Mouse (Mus musculus) ovary, postnatal 36 days (tissue): ENCODE data around the gene Psmd5.
"Not testable (repeated sequence)": the region's sequence is repeated elsewhere in the genome, so short reads cannot be mapped to it uniquely, and the experiment has no call there.

Source experiments
- DNase-seq: peaks from one replicate; pipeline ENCODE4 v3.0.0; 2022; ENCODE audit warnings: low spot score, mixed read lengths

The Psmd5 gene

GRCm38 (mm10) chr2:34896821-34897460, 22.2 kb upstream of the Psmd5 start:
- no peak for DNase-seq

- DNase-seq, result no peak
Measured at GRCm38 (mm10) chr2:34895503-34896113, 20.8 kb upstream of the Psmd5 start.

- DNase-seq, result no peak
Measured at GRCm38 (mm10) chr2:34893950-34894349, 19.2 kb upstream of the Psmd5 start.

GRCm38 (mm10) chr2:34884186-34884585, 9.4 kb upstream of the Psmd5 start:
- DNase-seq, result no peak

GRCm38 (mm10) chr2:34883190-34883589, 8.4 kb upstream of the Psmd5 start:
- no peak for DNase-seq

- no peak for DNase-seq
Measured at GRCm38 (mm10) chr2:34882757-34883156, 8.0 kb upstream of the Psmd5 start.

- no peak for DNase-seq
Measured at GRCm38 (mm10) chr2:34880054-34880453, 5.3 kb upstream of the Psmd5 start.

GRCm38 (mm10) chr2:34874271-34874670, 497 bp downstream of the Psmd5 start, which contains the start of gene Cutal:
Gene Cutal, plus strand, starts transcription at chr2:34874396.
- peak; percentile 23 for DNase-seq

GRCm38 (mm10) chr2:34870520-34871474, 4.0 kb downstream of the Psmd5 start:
- peak; percentile 91 for DNase-seq

GRCm38 (mm10) chr2:34869680-34870079, 5.1 kb downstream of the Psmd5 start:
- DNase-seq, result no peak

GRCm38 (mm10) chr2:34857728-34858127, 17.0 kb downstream of the Psmd5 start:
- no peak for DNase-seq

- DNase-seq, result no peak
Measured at GRCm38 (mm10) chr2:34855265-34855664, 19.5 kb downstream of the Psmd5 start.

- DNase-seq, result no peak
Measured at GRCm38 (mm10) chr2:34847702-34848101, 27.1 kb downstream of the Psmd5 start.

- peak; percentile 50 for DNase-seq
Measured at GRCm38 (mm10) chr2:34843211-34843939, 31.4 kb downstream of the Psmd5 start.

- no peak for DNase-seq
Measured at GRCm38 (mm10) chr2:34841706-34842105, 33.1 kb downstream of the Psmd5 start.

- DNase-seq, result not testable (repeated sequence)
Measured at GRCm38 (mm10) chr2:34840143-34840542, 34.6 kb downstream of the Psmd5 start.

GRCm38 (mm10) chr2:34835669-34836068, 39.1 kb downstream of the Psmd5 start:
- DNase-seq, result no peak

- no peak for DNase-seq
Measured at GRCm38 (mm10) chr2:34833624-34834023, 41.1 kb downstream of the Psmd5 start.

GRCm38 (mm10) chr2:34832766-34833457, 41.9 kb downstream of the Psmd5 start, which contains the start of gene Gm34653:
Gene Gm34653, plus strand, starts transcription at chr2:34833007.
- not testable (repeated sequence) for DNase-seq

- DNase-seq, result not testable (repeated sequence)
Measured at GRCm38 (mm10) chr2:34830066-34830465, 44.7 kb downstream of the Psmd5 start.

GRCm38 (mm10) chr2:34828026-34828425, 46.7 kb downstream of the Psmd5 start:
- no peak for DNase-seq
